Comparison of ENCODE assay signal across 10 mouse cellular contexts in the genomic region with DNA sequence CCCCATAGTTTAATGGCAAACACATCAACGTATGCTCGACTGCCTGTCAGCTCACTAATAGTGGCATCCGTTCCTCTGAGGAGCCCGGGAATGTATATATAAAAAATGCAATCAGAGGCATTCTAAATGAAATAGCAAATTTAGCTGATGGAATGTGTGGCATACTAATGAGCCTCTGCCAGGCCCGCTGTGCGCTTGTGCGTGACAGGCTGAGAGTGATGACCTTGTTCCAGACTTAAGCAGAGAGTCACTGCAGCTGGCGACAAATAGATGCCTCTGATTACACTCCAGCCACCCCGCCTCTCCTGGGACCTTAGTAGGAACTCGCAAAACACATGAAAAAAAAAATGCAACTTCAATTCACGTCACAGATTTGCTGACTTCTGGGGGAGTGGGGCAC.
DNase-seq lines count a peak whose midpoint lies in the region; ATAC-seq lines count a peak whose summit lies in the region.
"Had no signal": no experiment of that assay in that cellular context is flagged by ENCODE, and none has a peak within 500 bp of the region (broad histone marks: within the 10 kb centered on the region; RNA-seq: fewer than 3 reads in every experiment).

No protein-coding gene starts in this region.

- peaks cover 6% of the 10 kb centered on the region; the same call in 1 of the 2 replicates for H3K4me1 ChIP-seq in embryonic facial prominence, embryonic 14.5 days (ENCODE audit: control insufficient read depth, insufficient read depth, low read length)
- peaks cover 20% of the 10 kb centered on the region for H3K4me1 ChIP-seq in embryonic facial prominence, embryonic 10.5 days
- H3K4me1 ChIP-seq in hindbrain, embryonic 13.5 days (replicated peaks), result peaks cover 46% of the 10 kb centered on the region
- H3K4me1 ChIP-seq in midbrain, embryonic 13.5 days (replicated peaks), result peaks cover 46% of the 10 kb centered on the region

- no peak overlapping the region for H3K4me2 ChIP-seq in embryonic facial prominence, embryonic 14.5 days (ENCODE audit: low read depth, low read length)
- no peak overlapping the region for H3K4me2 ChIP-seq in hindbrain, embryonic 13.5 days
- H3K4me2 ChIP-seq in midbrain, embryonic 13.5 days (replicated peaks), result no peak overlapping the region
- H3K4me2 ChIP-seq: limb, embryonic 12.5 days had no signal

- no peak for ATAC-seq in embryonic facial prominence, embryonic 14.5 days (ENCODE audit: low read depth)
- ATAC-seq in hindbrain, embryonic 13.5 days (ENCODE audit: low FRiP score), result peak; percentile 78
- ATAC-seq in midbrain, embryonic 13.5 days, result peak; percentile 68
- no peak for ATAC-seq in cerebellum, adult (ENCODE audit: insufficient number of reproducible peaks, low FRiP score, low TSS enrichment)

- no peaks in the 10 kb centered on the region for H3K27me3 ChIP-seq in embryonic facial prominence, embryonic 14.5 days (replicated peaks; ENCODE audit: control insufficient read depth, insufficient read depth, low read length)
- no peaks in the 10 kb centered on the region for H3K27me3 ChIP-seq in embryonic facial prominence, embryonic 10.5 days (replicated peaks; ENCODE audit: low read depth, poor library complexity, severe bottlenecking)
- H3K27me3 ChIP-seq in hindbrain, embryonic 13.5 days, result no peaks in the 10 kb centered on the region
- H3K27me3 ChIP-seq in midbrain, embryonic 13.5 days, result no peaks in the 10 kb centered on the region
- H3K27me3 ChIP-seq: limb, embryonic 12.5 days had no signal

- H3K9me3 ChIP-seq in embryonic facial prominence, embryonic 14.5 days (ENCODE audit: control insufficient read depth, low read length), result no peaks in the 10 kb centered on the region
- H3K9me3 ChIP-seq in embryonic facial prominence, embryonic 10.5 days, result no peaks in the 10 kb centered on the region
- H3K9me3 ChIP-seq in hindbrain, embryonic 13.5 days, result no peaks in the 10 kb centered on the region
- no peaks in the 10 kb centered on the region for H3K9me3 ChIP-seq in midbrain, embryonic 13.5 days
- H3K9me3 ChIP-seq: limb, embryonic 12.5 days had no signal

- no peak overlapping the region for H3K4me3 ChIP-seq in embryonic facial prominence, embryonic 14.5 days (ENCODE audit: low read depth, low read length)
- H3K4me3 ChIP-seq in embryonic facial prominence, embryonic 10.5 days, result no peak overlapping the region
- no peak overlapping the region for H3K4me3 ChIP-seq in hindbrain, embryonic 13.5 days
- no peak overlapping the region for H3K4me3 ChIP-seq in midbrain, embryonic 13.5 days (replicated peaks)
- H3K4me3 ChIP-seq: limb, embryonic 12.5 days had no signal

- no peak overlapping the region for H3K27ac ChIP-seq in embryonic facial prominence, embryonic 14.5 days (replicated peaks; ENCODE audit: low read depth, low read length)
- H3K27ac ChIP-seq in embryonic facial prominence, embryonic 10.5 days (replicated peaks), result no peak overlapping the region
- peak overlapping the region; percentile 77 for H3K27ac ChIP-seq in hindbrain, embryonic 13.5 days
- peak overlapping the region; percentile 48; the same call in 1 of the 2 replicates for H3K27ac ChIP-seq in midbrain, embryonic 13.5 days
- H3K27ac ChIP-seq: limb, embryonic 12.5 days had no signal

- no peaks in the 10 kb centered on the region for H3K36me3 ChIP-seq in embryonic facial prominence, embryonic 14.5 days (ENCODE audit: control insufficient read depth, insufficient read depth, low read length)
- H3K36me3 ChIP-seq in embryonic facial prominence, embryonic 10.5 days (replicated peaks), result no peaks in the 10 kb centered on the region
- no peaks in the 10 kb centered on the region for H3K36me3 ChIP-seq in hindbrain, embryonic 13.5 days
- H3K36me3 ChIP-seq in midbrain, embryonic 13.5 days, result no peaks in the 10 kb centered on the region
- H3K36me3 ChIP-seq: limb, embryonic 12.5 days had no signal

- no peak overlapping the region for H3K9ac ChIP-seq in embryonic facial prominence, embryonic 14.5 days (ENCODE audit: low read depth, low read length)
- no peak overlapping the region for H3K9ac ChIP-seq in hindbrain, embryonic 13.5 days
- H3K9ac ChIP-seq in midbrain, embryonic 13.5 days (replicated peaks), result no peak overlapping the region
- H3K9ac ChIP-seq: limb, embryonic 12.5 days had no signal

- 30% methylated on average over 11 of the region's 11 CpGs for WGBS in embryonic facial prominence, embryonic 14.5 days
- 60% methylated on average over 11 of the region's 11 CpGs for WGBS in embryonic facial prominence, embryonic 10.5 days
- 14% methylated on average over 11 of the region's 11 CpGs for whole genome bisulfite sequencing in hindbrain, embryonic 13.5 days
- WGBS in midbrain, embryonic 13.5 days, result 28% methylated on average over 11 of the region's 11 CpGs

- peak; percentile 50 for DNase-seq in embryonic facial prominence, embryonic 14.5 days (ENCODE audit: low spot score)
- no peak for DNase-seq in embryonic facial prominence, embryonic 10.5 days (ENCODE audit: low spot score)
- DNase-seq in adrenal gland, adult 8-10 months, result peak; percentile 22
- no peak for DNase-seq in thymus, postnatal 25 days
- no peak for DNase-seq in thymus, adult 18-20 months
- DNase-seq: lung, postnatal 4 days had no signal

Comparison
In these comparisons a context has a peak if more than half of its experiments do, and no peak if none do; other contexts are left out.
1. DNase-seq: peak in embryonic facial prominence, embryonic 14.5 days (single experiment) and adrenal gland, adult 8-10 months (single experiment); none in embryonic facial prominence, embryonic 10.5 days (single experiment), thymus, postnatal 25 days (single experiment) and thymus, adult 18-20 months (0 of 2).
2. ATAC-seq: peak in hindbrain, embryonic 13.5 days (single experiment) and midbrain, embryonic 13.5 days (single experiment); none in embryonic facial prominence, embryonic 14.5 days (single experiment) and cerebellum, adult (single experiment).
3. H3K27ac ChIP-seq: peak in hindbrain, embryonic 13.5 days (single experiment) and midbrain, embryonic 13.5 days (single experiment); none in embryonic facial prominence, embryonic 14.5 days (single experiment) and embryonic facial prominence, embryonic 10.5 days (single experiment).